Mouse (Mus musculus) limb, embryonic 14.5 days (tissue): Measurements from ENCODE around the gene Hdhd5. TPM values are rescaled to one million over a fixed set of nuclear protein-coding genes. Genes with fewer than 3 reads are reported as not detected.

Source experiments
- ATAC-seq: fragments of 200-750 bp; cut with Nextera tagmentation; 2 replicates; pipeline ENCODE4 v1.8.0; 2017; ENCODE audit warnings: low read depth, moderate number of reproducible peaks, moderate TSS enrichment; ENCODE audit not compliant: low FRiP score
- DNase-seq: peaks from one replicate; pipeline ENCODE4 v3.0.0-alpha.2; 2015; ENCODE audit warnings: low spot score
- H3K27ac ChIP-seq: fragments of 300-500 bp; sonication (generic); replicated peaks from 2 replicates; pipeline ENCODE4 v1.5.1; 2014; ENCODE audit warnings: low read depth, mild to moderate bottlenecking, low read length, moderate library complexity, mixed read lengths
- H3K27me3 ChIP-seq: fragments of 300-500 bp; sonication (generic); 2 replicates; pipeline ENCODE4 v1.6.1; 2014; ENCODE audit warnings: low read length, mixed read lengths; ENCODE audit not compliant: control insufficient read depth, insufficient read depth
- H3K36me3 ChIP-seq: fragments of 300-500 bp; sonication (generic); 2 replicates; pipeline ENCODE4 v1.6.1; 2014; ENCODE audit warnings: mild to moderate bottlenecking, low read length, moderate library complexity, mixed read lengths; ENCODE audit not compliant: control insufficient read depth, insufficient read depth
- H3K4me1 ChIP-seq: fragments of 300-500 bp; sonication (generic); 2 replicates; pipeline ENCODE4 v1.6.1; 2014; ENCODE audit warnings: antibody characterized with exemption, low read length, mixed read lengths; ENCODE audit not compliant: control insufficient read depth, insufficient read depth
- H3K4me2 ChIP-seq: fragments of 300-500 bp; sonication (generic); replicated peaks from 2 replicates; pipeline ENCODE4 v1.6.1; 2014; ENCODE audit warnings: low read depth, mild to moderate bottlenecking, low read length, moderate library complexity; ENCODE audit not compliant: severe bottlenecking
- H3K4me3 ChIP-seq: fragments of 300-500 bp; sonication (generic); replicated peaks from 2 replicates; pipeline ENCODE4 v1.5.1; 2014; ENCODE audit warnings: low read length
- H3K9ac ChIP-seq: fragments of 300-500 bp; sonication (generic); 2 replicates; pipeline ENCODE4 v1.6.1; 2014; ENCODE audit warnings: mild to moderate bottlenecking, low read depth, low read length, moderate library complexity; ENCODE audit not compliant: severe bottlenecking
- H3K9me3 ChIP-seq: fragments of 300-500 bp; sonication (generic); 2 replicates; pipeline ENCODE4 v1.6.1; 2016; ENCODE audit warnings: low read length; ENCODE audit not compliant: control insufficient read depth
- POLR2A ChIP-seq: fragments of 200-500 bp; IDR thresholded peaks from 2 replicates; pipeline ENCODE4 v1.8.0; 2012; ENCODE audit warnings: inconsistent platforms, mild to moderate bottlenecking, moderate library complexity, borderline replicate concordance; ENCODE audit not compliant: insufficient read depth, insufficient read length; ENCODE audit errors: extremely low read depth
- WGBS: fragments of 180-500 bp; shearing (Covaris S2); extraction: QIAGEN DNeasy Blood & Tissue Kit; methylation state at CpG from one replicate; pipeline ENCODE4 v1.1.7; 2014; 5-methylcytosine and 5-hydroxymethylcytosine counted together
- polyA plus RNA-seq, 2 experiments: library from polyadenylated mRNA; depleted of rRNA in 1 of 2; stranded (reverse) in 1 of 2; unstranded in 1 of 2; fragments of >200 nt; fragmentation: Nextera tagmentation in 1 of 2; extraction: Ambion mirVana in 1 of 2; gene quantifications; 2 replicates each; pipeline versions ENCODE4 v1.2.1 to v1.2.3; 2012 to 2014

Gene Hdhd5
- polyA plus RNA-seq, 2 experiments: 12.5 to 25.2 TPM

DNA sequence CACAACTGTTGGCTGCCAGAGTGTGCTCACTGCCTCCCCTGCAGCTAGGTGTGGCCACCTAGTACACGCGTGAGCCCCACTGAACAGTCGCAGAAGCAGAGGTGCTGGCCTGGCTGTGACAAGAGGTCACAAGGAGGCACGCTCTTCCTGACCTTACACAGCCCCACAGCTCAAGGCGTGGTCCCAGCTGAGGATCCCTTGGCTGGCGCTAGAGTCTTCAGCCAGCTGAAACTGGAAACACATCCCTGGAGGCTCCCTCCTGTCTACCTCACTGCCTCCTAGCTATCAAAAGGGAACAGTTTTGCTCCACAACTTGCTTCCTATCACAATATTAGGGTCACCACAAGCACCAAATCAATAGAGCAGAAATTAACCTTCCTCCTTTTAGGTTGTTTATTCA, 19.9 kb downstream of the Hdhd5 start:
- peaks cover 56% of the 10 kb centered on the region for H3K36me3 ChIP-seq
- H3K27ac ChIP-seq: no peak overlapping the region
- H3K9me3 ChIP-seq: no peaks in the 10 kb centered on the region
- H3K4me3 ChIP-seq: no peak overlapping the region
- TF ChIP-seq POLR2A: no peak
- WGBS: 78% methylated on average over 6 of the region's 6 CpGs
- H3K4me1 ChIP-seq: no peaks in the 10 kb centered on the region
- H3K4me2 ChIP-seq: no peak overlapping the region
- DNase-seq (no peak), ATAC-seq (no peak)
- no peak overlapping the region for H3K9ac ChIP-seq
- H3K27me3 ChIP-seq: no peaks in the 10 kb centered on the region

DNA sequence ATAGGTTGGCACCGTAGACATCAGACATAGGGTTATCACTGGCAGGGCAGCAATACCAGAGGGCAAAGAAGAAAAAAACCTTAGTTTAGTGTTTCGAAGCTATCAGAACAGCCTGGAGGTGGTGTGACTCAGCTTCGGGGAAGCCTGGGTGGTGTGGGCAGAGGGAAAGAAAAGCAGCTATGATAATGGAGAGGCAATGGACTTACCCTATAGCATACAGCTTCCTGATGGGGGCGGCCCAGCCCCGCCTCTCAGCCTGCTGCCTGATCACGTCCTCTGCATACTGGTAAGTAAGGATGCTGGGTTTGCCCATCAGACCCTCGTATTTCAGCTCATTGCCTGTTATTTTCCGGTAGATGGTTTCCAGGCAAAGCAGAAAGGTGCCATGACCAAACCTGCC, 20.7 kb downstream of the Hdhd5 start:
- no peak for TF ChIP-seq POLR2A
- H3K4me3 ChIP-seq: no peak overlapping the region
- ATAC-seq (no peak), DNase-seq (no peak)
- no peak overlapping the region for H3K27ac ChIP-seq
- 86% methylated on average over 8 of the region's 8 CpGs for WGBS
- peaks cover 49% of the 10 kb centered on the region for H3K36me3 ChIP-seq
- no peak overlapping the region for H3K4me2 ChIP-seq
- H3K27me3 ChIP-seq: no peaks in the 10 kb centered on the region
- H3K9ac ChIP-seq: no peak overlapping the region
- H3K9me3 ChIP-seq: no peaks in the 10 kb centered on the region
- H3K4me1 ChIP-seq: peaks cover 2% of the 10 kb centered on the region; the same call in 1 of the 2 replicates

DNA sequence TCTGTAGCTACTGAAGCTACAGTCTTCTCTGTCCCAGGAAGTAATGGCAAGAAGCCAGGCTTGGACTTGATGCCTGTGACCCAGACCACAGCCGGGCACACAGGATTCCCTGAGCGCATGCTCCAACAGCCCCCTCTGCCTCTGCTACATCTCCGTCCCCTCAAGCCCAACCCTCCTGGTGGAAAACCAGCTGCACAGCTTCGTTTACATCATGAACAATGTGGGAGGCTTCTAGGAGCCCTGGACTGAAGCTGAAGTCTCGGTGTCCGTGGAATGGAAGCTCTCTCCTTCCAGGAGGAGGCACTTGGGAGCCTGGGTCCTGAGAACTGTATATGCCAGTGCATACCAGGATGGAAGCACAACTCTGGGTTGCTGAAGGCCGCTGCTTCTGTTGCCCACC, 21.1 kb downstream of the Hdhd5 start:
- no peak overlapping the region for H3K4me2 ChIP-seq
- no peaks in the 10 kb centered on the region for H3K9me3 ChIP-seq
- H3K9ac ChIP-seq: no peak overlapping the region
- ATAC-seq (no peak), DNase-seq (no peak)
- 93% methylated on average over 7 of the region's 7 CpGs for WGBS
- H3K27ac ChIP-seq: no peak overlapping the region
- H3K4me1 ChIP-seq: peaks cover 2% of the 10 kb centered on the region; the same call in 1 of the 2 replicates
- H3K36me3 ChIP-seq: peaks cover 49% of the 10 kb centered on the region
- no peak for TF ChIP-seq POLR2A
- H3K27me3 ChIP-seq: no peaks in the 10 kb centered on the region
- H3K4me3 ChIP-seq: no peak overlapping the region

GRCm38 (mm10) chr6:120508645-120509044, 22.5 kb downstream of the Hdhd5 start:
- Histone ChIP-seq H3K4me3 (no peak overlapping the region), H3K4me1 (peaks cover 2% of the 10 kb centered on the region; the same call in 1 of the 2 replicates), H3K9ac (no peak overlapping the region), H3K4me2 (no peak overlapping the region), H3K36me3 (peaks cover 40% of the 10 kb centered on the region), H3K27me3 (no peaks in the 10 kb centered on the region), H3K27ac (no peak overlapping the region), H3K9me3 (no peaks in the 10 kb centered on the region)
- DNase-seq: no peak
- no peak for TF ChIP-seq POLR2A
- ATAC-seq: no peak
- 82% methylated on average over 4 of the region's 4 CpGs for WGBS

GRCm38 (mm10) chr6:120505531-120505930, 25.6 kb downstream of the Hdhd5 start:
- Histone ChIP-seq H3K27ac (no peak overlapping the region), H3K27me3 (no peaks in the 10 kb centered on the region), H3K4me1 (peaks cover 2% of the 10 kb centered on the region; the same call in 1 of the 2 replicates), H3K36me3 (peaks cover 19% of the 10 kb centered on the region), H3K4me3 (no peak overlapping the region), H3K9me3 (peaks cover 3% of the 10 kb centered on the region), H3K4me2 (no peak overlapping the region), H3K9ac (no peak overlapping the region)
- DNase-seq: no peak
- 54% methylated on average over 4 of the region's 4 CpGs for WGBS
- no peak for TF ChIP-seq POLR2A
- no peak for ATAC-seq

- DNase-seq (no peak), ATAC-seq (no peak)
- H3K27ac ChIP-seq: no peak overlapping the region
- peaks cover 2% of the 10 kb centered on the region; the same call in 1 of the 2 replicates for H3K4me1 ChIP-seq
- no peak overlapping the region for H3K4me3 ChIP-seq
- peaks cover 5% of the 10 kb centered on the region for H3K9me3 ChIP-seq
- no peak for TF ChIP-seq POLR2A
- no peaks in the 10 kb centered on the region for H3K27me3 ChIP-seq
- no peak overlapping the region for H3K9ac ChIP-seq
- H3K36me3 ChIP-seq: 0 out of 2 replicates have a peak, but pooled peaks cover 7% of the 10 kb centered on the region
- 50% methylated on average over 3 of the region's 3 CpGs for WGBS
- no peak overlapping the region for H3K4me2 ChIP-seq
Observed at GRCm38 (mm10) chr6:120504051-120504450, 27.1 kb downstream of the Hdhd5 start.
